Mouse (Mus musculus) heart, embryonic 14.5 days (tissue): ENCODE results near the gene 2010111I01Rik. TPM values are rescaled to one million over a fixed set of nuclear protein-coding genes. Genes with fewer than 3 reads are reported as not detected.

ENCODE experiments used
- ATAC-seq: fragments of 200-750 bp; cut with Nextera tagmentation; 2 replicates; pipeline ENCODE4 v1.8.0; 2017; ENCODE audit warnings: low read depth, moderate TSS enrichment; ENCODE audit not compliant: insufficient number of reproducible peaks, insufficient read depth, low FRiP score
- H3K27ac ChIP-seq, 2 experiments: fragments of 200-500 bp in 1 of 2; fragments of 300-500 bp in 1 of 2; sonication (generic) in 1 of 2; replicated peaks in 1 of 2; 2 replicates each; pipeline ENCODE4 v1.5.1; 2012 to 2014; ENCODE audit warnings: low read depth in 2 of 2, low read length in 2 of 2, control low read depth in 1 of 2, mild to moderate bottlenecking in 1 of 2, mixed read lengths in 1 of 2; ENCODE audit not compliant: control insufficient read depth in 1 of 2, insufficient read depth in 1 of 2
- H3K27me3 ChIP-seq: fragments of 300-500 bp; sonication (generic); 2 replicates; pipeline ENCODE4 v1.6.1; 2014; ENCODE audit warnings: mild to moderate bottlenecking, low read length, control low read depth; ENCODE audit not compliant: control insufficient read depth, insufficient read depth
- H3K36me3 ChIP-seq: fragments of 300-500 bp; sonication (generic); 2 replicates; pipeline ENCODE4 v1.6.1; 2014; ENCODE audit warnings: mild to moderate bottlenecking, control low read depth, low read length, mixed read lengths; ENCODE audit not compliant: control insufficient read depth, insufficient read depth
- H3K4me1 ChIP-seq, 2 experiments: fragments of 200-500 bp in 1 of 2; fragments of 300-500 bp in 1 of 2; sonication (generic) in 1 of 2; 2 replicates each; pipeline ENCODE4 v1.6.1; 2012 to 2014; ENCODE audit warnings: low read length in 2 of 2, control low read depth in 1 of 2, mixed read lengths in 1 of 2; ENCODE audit not compliant: control insufficient read depth in 2 of 2, insufficient read depth in 2 of 2
- H3K4me2 ChIP-seq: fragments of 300-500 bp; sonication (generic); 2 replicates; pipeline ENCODE4 v1.6.1; 2014; ENCODE audit warnings: mild to moderate bottlenecking, low read length
- H3K4me3 ChIP-seq, 2 experiments: fragments of 200-500 bp in 1 of 2; fragments of 300-500 bp in 1 of 2; sonication (generic) in 1 of 2; 2 replicates each; pipeline ENCODE4 v1.5.1; 2012 to 2014; ENCODE audit warnings: low read length in 2 of 2, mild to moderate bottlenecking in 2 of 2, control low read depth in 1 of 2, low read depth in 1 of 2, moderate library complexity in 1 of 2; ENCODE audit not compliant: control insufficient read depth in 1 of 2, insufficient read depth in 1 of 2
- H3K9ac ChIP-seq: fragments of 300-500 bp; sonication (generic); 2 replicates; pipeline ENCODE4 v1.6.1; 2014; ENCODE audit warnings: mild to moderate bottlenecking, low read length
- H3K9me3 ChIP-seq: fragments of 300-500 bp; sonication (generic); 2 replicates; pipeline ENCODE4 v1.6.1; 2016; ENCODE audit warnings: low read length, control low read depth; ENCODE audit not compliant: control insufficient read depth
- WGBS: fragments of 180-500 bp; shearing (Covaris S2); extraction: QIAGEN DNeasy Blood & Tissue Kit; methylation state at CpG from one replicate; pipeline ENCODE4 v1.1.7; 2014; 5-methylcytosine and 5-hydroxymethylcytosine counted together
- polyA plus RNA-seq: library from polyadenylated mRNA; unstranded; fragments of >200 nt; fragmentation: Nextera tagmentation; extraction: Ambion mirVana; gene quantifications from 2 replicates; pipeline ENCODE4 v1.2.1, GENCODE M21; 2014

Gene 2010111I01Rik
- polyA plus RNA-seq, 1 experiment from 2014 or later, result 69.5 TPM

DNA sequence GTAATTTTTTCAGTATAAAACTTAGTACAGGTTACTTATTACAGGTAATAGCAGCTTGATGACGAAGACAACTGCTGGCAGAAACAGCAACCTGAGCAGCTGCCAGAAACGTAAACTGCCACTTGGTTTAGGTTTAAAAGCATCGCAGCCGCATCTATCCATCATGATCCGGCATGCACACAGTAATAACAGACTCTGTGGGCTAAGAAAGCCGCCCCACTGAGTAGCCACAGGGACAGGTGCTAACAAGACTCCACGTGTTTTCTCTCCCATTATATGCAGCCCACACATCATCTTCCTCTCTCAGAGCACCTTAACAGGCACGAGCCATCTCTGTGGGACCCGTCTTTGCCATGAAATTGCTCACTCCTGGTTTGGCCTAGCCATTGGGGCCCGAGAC is 191.6 kb downstream of the 2010111I01Rik start:
- Histone ChIP-seq H3K4me1 (peaks cover 5 to 11% of the 10 kb centered on the region in 2 experiments), H3K9ac (no peak overlapping the region), H3K27me3 (no peaks in the 10 kb centered on the region), H3K4me2 (no peak overlapping the region), H3K36me3 (no peaks in the 10 kb centered on the region), H3K27ac (no peak overlapping the region), H3K4me3 (no peak overlapping the region), H3K9me3 (no peaks in the 10 kb centered on the region)
- 92% methylated on average over 10 of the region's 10 CpGs for WGBS
- no peak for ATAC-seq

DNA sequence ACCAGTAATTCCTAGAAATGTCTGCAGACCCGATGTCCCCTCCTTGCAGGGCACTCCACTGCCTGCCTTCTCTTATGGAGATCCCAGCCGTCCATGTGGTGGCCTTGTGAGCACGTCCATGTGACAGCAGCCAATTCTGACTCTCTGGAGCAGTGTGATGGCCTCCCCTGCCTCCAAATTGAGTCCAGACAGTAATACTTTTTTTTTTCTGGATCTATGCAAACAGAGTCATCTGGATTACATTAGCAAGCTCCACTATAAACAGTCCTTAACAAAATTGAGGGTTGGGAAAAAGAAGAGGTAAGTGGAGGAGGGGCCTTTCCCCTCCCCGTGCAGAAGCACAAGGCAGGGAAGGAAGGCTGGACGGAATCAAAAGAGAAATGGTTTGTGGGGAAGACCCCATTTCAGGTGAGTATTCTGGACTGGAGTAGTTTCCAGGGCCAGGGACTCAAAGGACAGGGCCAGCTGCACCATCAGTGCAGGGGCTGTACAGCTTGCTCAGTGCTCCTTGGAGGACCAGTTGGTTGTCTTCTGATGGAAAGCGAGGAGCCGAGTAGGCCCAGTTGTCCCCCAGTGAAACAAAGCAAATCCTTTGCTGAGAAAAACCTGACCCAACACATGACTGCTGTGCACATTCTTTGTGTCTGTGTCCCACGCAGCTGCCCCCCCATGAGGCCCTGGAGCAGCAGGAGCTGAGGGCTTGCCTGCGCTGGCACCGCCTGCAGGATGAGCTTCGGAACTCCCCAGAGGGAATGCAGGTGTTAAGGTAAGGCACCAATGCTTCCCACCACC is 205.8 kb downstream of the 2010111I01Rik start:
- Histone ChIP-seq H3K4me1 (peaks cover 8 to 11% of the 10 kb centered on the region in 2 experiments), H3K36me3 (no peaks in the 10 kb centered on the region), H3K4me2 (no peak overlapping the region), H3K9ac (no peak overlapping the region), H3K9me3 (no peaks in the 10 kb centered on the region), H3K27me3 (no peaks in the 10 kb centered on the region), H3K4me3 (no peak overlapping the region), H3K27ac (peak overlapping the region in 1 of 2 experiments; percentile 24; a peak in 1 of 4 replicates)
- 74% methylated on average over 11 of the region's 11 CpGs for WGBS
- ATAC-seq, result no peak

DNA sequence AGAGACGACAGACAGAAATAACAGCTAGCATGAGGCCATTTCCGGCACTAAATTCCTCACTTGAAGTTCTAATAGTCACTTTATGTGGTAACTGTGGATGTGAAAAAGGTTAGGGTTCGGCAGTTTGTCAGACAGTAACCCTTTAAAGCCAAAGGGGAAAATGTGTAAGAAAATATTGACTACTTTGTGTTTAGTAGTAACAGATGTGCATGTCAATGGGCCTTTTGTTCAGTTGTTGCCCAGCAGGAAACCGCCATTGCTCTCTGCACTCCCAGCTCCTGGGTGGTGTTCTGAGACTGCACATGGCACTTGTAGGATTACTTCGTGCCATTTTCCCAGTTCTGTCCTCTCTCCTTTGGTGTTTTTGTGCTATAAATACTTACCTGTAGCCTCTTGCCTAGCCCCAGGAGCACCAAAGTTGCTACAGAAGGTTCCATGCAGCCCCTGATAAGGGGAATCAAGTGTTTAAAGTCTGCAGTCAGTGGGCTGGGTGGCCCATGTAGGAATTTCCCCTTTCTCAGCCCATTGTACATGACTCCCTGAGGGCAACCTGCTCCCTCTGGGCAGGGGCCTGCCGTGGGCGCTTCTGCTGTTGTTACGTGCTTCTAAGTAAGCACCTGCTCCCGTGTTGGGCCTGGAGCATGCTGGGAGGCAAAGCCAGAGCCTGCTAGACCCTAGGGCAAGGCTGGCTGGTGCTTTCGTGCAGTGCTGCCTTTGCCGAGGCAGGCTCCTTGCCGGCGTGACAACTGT is 206.8 kb downstream of the 2010111I01Rik start:
- 61% methylated on average over 13 of the region's 13 CpGs for WGBS
- H3K4me2 ChIP-seq, result no peak overlapping the region
- ATAC-seq, result no peak

DNA sequence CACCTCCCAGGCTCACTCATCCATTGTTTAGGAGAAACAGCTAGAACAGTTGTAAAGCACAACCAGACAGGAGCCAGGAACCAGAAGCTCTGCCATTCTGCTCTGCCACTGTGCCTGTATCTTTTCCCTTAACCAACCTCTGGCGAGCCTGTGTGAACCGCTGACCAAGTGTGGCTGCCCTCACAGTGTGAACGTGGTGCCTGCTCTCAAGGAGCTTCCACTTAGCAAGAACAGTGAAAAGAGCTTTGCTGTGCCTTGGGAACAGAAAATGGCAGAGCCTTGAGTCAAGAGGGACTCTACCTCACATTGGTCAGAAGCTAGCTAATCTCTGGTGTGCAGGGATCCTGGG is 207.4 kb downstream of the 2010111I01Rik start:
- ATAC-seq, result no peak
- H3K9ac ChIP-seq, result no peak overlapping the region
- H3K4me3 ChIP-seq, result no peak overlapping the region
- no peaks in the 10 kb centered on the region for H3K36me3 ChIP-seq
- no peak overlapping the region for H3K4me2 ChIP-seq
- H3K4me1 ChIP-seq, result peaks cover 11 to 19% of the 10 kb centered on the region in 2 experiments
- no peak overlapping the region for H3K27ac ChIP-seq
- no peaks in the 10 kb centered on the region for H3K9me3 ChIP-seq
- 78% methylated on average over 3 of the region's 3 CpGs for WGBS
- H3K27me3 ChIP-seq, result no peaks in the 10 kb centered on the region

More for the DNA sequence above, 206.8 kb downstream of the 2010111I01Rik start:
- Histone ChIP-seq H3K27ac (no peak overlapping the region), H3K36me3 (no peaks in the 10 kb centered on the region), H3K4me1 (peaks cover 11 to 16% of the 10 kb centered on the region in 2 experiments), H3K9me3 (no peaks in the 10 kb centered on the region), H3K27me3 (no peaks in the 10 kb centered on the region), H3K4me3 (no peak overlapping the region), H3K9ac (no peak overlapping the region)

DNA sequence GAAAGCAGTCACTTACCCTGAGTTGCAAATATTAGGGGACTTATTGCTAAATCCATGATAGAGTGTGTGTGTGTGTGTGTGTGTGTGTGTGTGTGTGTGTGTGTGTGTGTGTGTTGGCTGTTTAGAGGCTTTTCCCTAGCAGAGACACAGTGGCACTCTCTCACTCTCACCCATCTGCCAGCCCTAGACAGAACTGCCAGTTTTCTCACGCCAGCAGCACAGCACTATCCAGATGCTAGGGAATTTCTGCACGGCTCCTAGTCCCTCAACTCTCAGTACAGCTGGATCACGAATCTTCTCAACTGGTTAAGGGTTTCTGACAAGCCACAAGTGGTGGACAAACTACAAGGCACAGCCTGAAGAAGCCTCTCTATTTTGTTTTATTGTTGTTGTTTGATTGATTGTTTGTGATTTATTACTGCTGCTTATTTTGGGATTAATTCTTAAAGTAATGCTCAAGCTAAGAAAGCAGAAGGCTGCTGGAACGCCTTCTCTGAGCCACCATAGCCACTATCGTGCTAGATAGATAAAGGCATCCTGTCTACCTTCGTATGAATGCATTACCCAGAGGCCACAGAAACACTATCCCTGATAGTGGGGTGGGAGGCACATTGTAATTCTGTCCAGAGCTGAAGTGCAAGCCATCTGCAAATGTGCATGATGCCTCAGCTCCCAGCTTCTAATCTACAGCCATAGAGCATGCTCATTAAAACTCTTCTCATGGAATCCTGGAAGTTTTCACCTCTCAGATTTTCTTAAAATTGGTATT is 209.7 kb downstream of the 2010111I01Rik start:
- Histone ChIP-seq H3K9ac (no peak overlapping the region), H3K4me3 (no peak overlapping the region), H3K36me3 (no peaks in the 10 kb centered on the region), H3K4me2 (no peak overlapping the region), H3K4me1 (peaks cover 11 to 19% of the 10 kb centered on the region in 2 experiments), H3K27me3 (no peaks in the 10 kb centered on the region), H3K27ac (0 out of 4 replicates have a peak overlapping the region, but pooled peaks of 1 of the 2 experiments have one; percentile 14), H3K9me3 (no peaks in the 10 kb centered on the region)
- ATAC-seq, result peak; percentile 70
- WGBS, result 28% methylated on average over 6 of the region's 6 CpGs

DNA sequence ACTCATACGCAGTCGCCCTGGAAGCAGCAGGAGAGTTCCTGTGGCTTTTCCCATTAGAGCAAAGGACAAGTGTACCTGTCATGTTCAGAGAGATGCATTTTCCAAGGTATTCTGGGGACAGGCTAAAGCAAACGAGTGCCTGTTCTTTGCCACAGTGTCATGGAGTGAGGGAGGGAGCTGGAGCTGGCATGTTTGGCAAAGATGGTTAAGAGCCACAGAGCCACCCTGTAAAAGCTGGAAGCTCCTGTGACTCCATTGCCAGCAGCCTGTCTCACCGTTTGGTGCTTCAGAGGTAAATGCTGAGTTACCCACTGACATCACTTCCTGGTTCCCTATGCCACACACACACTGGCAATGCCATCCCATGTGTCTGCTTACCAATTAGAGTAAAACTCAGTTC is 211.4 kb downstream of the 2010111I01Rik start:
- Histone ChIP-seq H3K9ac (no peak overlapping the region), H3K4me2 (no peak overlapping the region), H3K36me3 (no peaks in the 10 kb centered on the region), H3K4me3 (no peak overlapping the region), H3K9me3 (no peaks in the 10 kb centered on the region), H3K27ac (no peak overlapping the region), H3K27me3 (no peaks in the 10 kb centered on the region), H3K4me1 (peaks cover 11 to 16% of the 10 kb centered on the region in 2 experiments)
- 76% methylated on average over 4 of the region's 4 CpGs for WGBS
- ATAC-seq, result no peak

DNA sequence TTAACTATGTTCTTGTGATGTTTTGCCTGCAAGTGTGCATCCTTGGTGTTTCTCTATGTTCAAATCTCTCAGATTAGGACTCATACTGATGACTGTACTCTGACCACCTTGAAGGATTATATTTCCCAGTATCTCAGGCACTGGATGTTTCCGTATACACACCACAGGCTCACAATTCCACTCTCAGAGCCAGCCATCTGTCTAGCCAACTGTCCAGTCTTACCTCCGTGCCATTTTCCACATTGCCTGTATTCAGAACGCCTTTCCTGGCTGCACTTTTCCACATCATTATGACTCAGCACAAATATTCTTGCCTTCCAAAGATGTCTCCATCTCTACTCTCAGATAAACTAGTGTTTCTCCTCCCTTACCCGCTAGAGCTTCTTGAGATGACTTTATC is 212.5 kb downstream of the 2010111I01Rik start:
- H3K4me1 ChIP-seq, result peaks cover 11 to 14% of the 10 kb centered on the region in 2 experiments
- no peaks in the 10 kb centered on the region for H3K9me3 ChIP-seq
- H3K36me3 ChIP-seq, result no peaks in the 10 kb centered on the region
- H3K27me3 ChIP-seq, result no peaks in the 10 kb centered on the region
- no peak for ATAC-seq
- no peak overlapping the region for H3K27ac ChIP-seq
- no peak overlapping the region for H3K4me3 ChIP-seq
- WGBS, result 75% methylated on average over 4 of the region's 4 CpGs
- H3K4me2 ChIP-seq, result no peak overlapping the region
- no peak overlapping the region for H3K9ac ChIP-seq
